ENCODE assay signal across 21 mouse cellular contexts in the genomic region with DNA sequence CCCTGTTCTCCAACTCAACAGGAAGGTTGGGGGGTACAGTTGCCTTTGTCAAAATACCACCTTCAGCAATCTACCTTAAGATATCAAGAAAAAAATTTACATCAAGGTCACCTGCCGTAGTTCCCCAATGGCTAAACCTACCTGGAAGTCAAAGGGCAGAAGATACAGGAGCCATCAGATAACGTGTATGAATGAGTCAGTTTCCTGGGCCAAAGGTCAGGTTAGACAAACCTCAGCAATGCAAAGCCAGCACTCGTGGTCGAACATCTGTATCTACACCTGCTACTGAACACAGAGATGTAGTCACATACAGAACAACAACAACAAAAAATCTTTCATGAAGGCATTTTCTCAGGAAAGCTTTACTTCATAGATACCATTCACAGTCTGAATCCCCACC.
A peak's percentile ranks its signal among the peaks of the same experiment; 100 is the strongest.
DNase-seq lines count a peak whose midpoint lies in the region; ATAC-seq and TF ChIP-seq lines count a peak whose summit lies in the region.
"Had no signal": no experiment of that assay in that cellular context is flagged by ENCODE, and none has a peak within 500 bp of the region (broad histone marks: within the 10 kb centered on the region; RNA-seq: fewer than 3 reads in every experiment).

No protein-coding gene starts in this region.

- H3K27ac ChIP-seq in liver, postnatal 0 days (ENCODE audit: low read depth): no peak overlapping the region
- no peak overlapping the region for H3K27ac ChIP-seq in intestine, embryonic 15.5 days
- peak overlapping the region; percentile 71 for H3K27ac ChIP-seq in intestine, postnatal 0 days (ENCODE audit: low read depth, low read length)
- H3K27ac ChIP-seq: embryonic facial prominence, embryonic 10.5 days; embryonic facial prominence, embryonic 12.5 days; forebrain, embryonic 13.5 days; forebrain, embryonic 15.5 days had no signal

- intact Hi-C loops in left cerebral cortex, postnatal 14 days (cut with DNase I): no loop called here

- 50% methylated on average over 4 of the region's 4 CpGs for WGBS in liver, postnatal 0 days (ENCODE audit: insufficient replicate concordance)
- WGBS in intestine, embryonic 15.5 days: 56% methylated on average over 4 of the region's 4 CpGs
- 32% methylated on average over 4 of the region's 4 CpGs for WGBS in intestine, postnatal 0 days

- TF ChIP-seq CTCF in liver, postnatal 0 days (IDR thresholded peaks at IDR 0.05; ENCODE audit: low read depth): no peak
- no peak for TF ChIP-seq CTCF in intestine, postnatal 0 days (IDR thresholded peaks at IDR 0.05; ENCODE audit: low read depth)

- ATAC-seq in liver, postnatal 0 days: 0 out of 2 replicates have a peak, but pooled peaks have one; percentile 31
- ATAC-seq in intestine, embryonic 15.5 days: peak; percentile 51; the same call in 1 of the 2 replicates
- peak; percentile 77 for ATAC-seq in intestine, postnatal 0 days
- ATAC-seq: forebrain, embryonic 13.5 days; forebrain, embryonic 15.5 days had no signal

- no peaks in the 10 kb centered on the region for H3K9me3 ChIP-seq in liver, postnatal 0 days (ENCODE audit: low read length)
- H3K9me3 ChIP-seq in intestine, embryonic 15.5 days: no peaks in the 10 kb centered on the region
- no peaks in the 10 kb centered on the region for H3K9me3 ChIP-seq in intestine, postnatal 0 days (ENCODE audit: control insufficient read depth)
- H3K9me3 ChIP-seq: embryonic facial prominence, embryonic 10.5 days; embryonic facial prominence, embryonic 12.5 days; forebrain, embryonic 13.5 days; forebrain, embryonic 15.5 days had no signal

- H3K4me1 ChIP-seq in liver, postnatal 0 days (ENCODE audit: insufficient read depth): no peaks in the 10 kb centered on the region
- H3K4me1 ChIP-seq in intestine, embryonic 15.5 days (replicated peaks): no peaks in the 10 kb centered on the region
- peaks cover 8% of the 10 kb centered on the region; the same call in 1 of the 2 replicates for H3K4me1 ChIP-seq in intestine, postnatal 0 days (replicated peaks; ENCODE audit: control insufficient read depth, insufficient read depth, low read length)
- H3K4me1 ChIP-seq: embryonic facial prominence, embryonic 10.5 days; embryonic facial prominence, embryonic 12.5 days; forebrain, embryonic 13.5 days; forebrain, embryonic 15.5 days had no signal

- no peak overlapping the region for H3K9ac ChIP-seq in liver, postnatal 0 days (replicated peaks)
- no peak overlapping the region for H3K9ac ChIP-seq in intestine, embryonic 15.5 days
- H3K9ac ChIP-seq in intestine, postnatal 0 days (ENCODE audit: low read depth, low read length): no peak overlapping the region
- H3K9ac ChIP-seq: embryonic facial prominence, embryonic 12.5 days; forebrain, embryonic 13.5 days; forebrain, embryonic 15.5 days had no signal

- DNase-seq in liver, postnatal 0 days: no peak
- DNase-seq in liver: no peak
- peak; percentile 48 for DNase-seq in yolk sac, embryonic 10.5 days (ENCODE audit: low spot score)
- DNase-seq in layer of hippocampus, postnatal 25 days (ENCODE audit: extremely low spot score in 1 of 2, low spot score in 1 of 2): no peak
- no peak for DNase-seq in left cerebral cortex, postnatal 14 days (ENCODE audit: low spot score in 2 of 2)
- DNase-seq in neural tube, embryonic 10.5 days (ENCODE audit: extremely low spot score, low spot score): no peak
- DNase-seq: adrenal gland, adult 2 months; adrenal gland, postnatal 10 days; adrenal gland, postnatal 25 days; B cell, adult 2 months; cerebellum, adult 11 months; cerebellum, adult 18-20 months; cerebellum, adult 8-10 months; cerebellum, adult 9-11 months; cerebellum, postnatal 25 days had no signal

- H3K36me3 ChIP-seq in liver, postnatal 0 days (replicated peaks; ENCODE audit: insufficient read depth, low read length): no peaks in the 10 kb centered on the region
- no peaks in the 10 kb centered on the region for H3K36me3 ChIP-seq in intestine, embryonic 15.5 days
- no peaks in the 10 kb centered on the region for H3K36me3 ChIP-seq in intestine, postnatal 0 days (ENCODE audit: control insufficient read depth, insufficient read depth)
- H3K36me3 ChIP-seq: embryonic facial prominence, embryonic 10.5 days; embryonic facial prominence, embryonic 12.5 days; forebrain, embryonic 15.5 days had no signal

- no peak overlapping the region for H3K4me3 ChIP-seq in liver, postnatal 0 days (ENCODE audit: low read depth, low read length)
- H3K4me3 ChIP-seq in intestine, embryonic 15.5 days (replicated peaks): no peak overlapping the region
- H3K4me3 ChIP-seq in intestine, postnatal 0 days (ENCODE audit: low read depth, low read length): no peak overlapping the region
- H3K4me3 ChIP-seq: embryonic facial prominence, embryonic 10.5 days; embryonic facial prominence, embryonic 12.5 days; forebrain, embryonic 13.5 days; forebrain, embryonic 15.5 days had no signal

- H3K27me3 ChIP-seq in liver, postnatal 0 days (ENCODE audit: insufficient read depth, low read length): no peaks in the 10 kb centered on the region
- H3K27me3 ChIP-seq in intestine, embryonic 15.5 days (replicated peaks): no peaks in the 10 kb centered on the region
- H3K27me3 ChIP-seq in intestine, postnatal 0 days (replicated peaks; ENCODE audit: control insufficient read depth, insufficient read depth, low read length): no peaks in the 10 kb centered on the region
- H3K27me3 ChIP-seq: embryonic facial prominence, embryonic 12.5 days; forebrain, embryonic 13.5 days; forebrain, embryonic 15.5 days had no signal

- no peak for TF ChIP-seq EP300 in liver, postnatal 0 days (IDR thresholded peaks at IDR 0.05; ENCODE audit: low read depth)

- no peak overlapping the region for H3K4me2 ChIP-seq in liver, postnatal 0 days (ENCODE audit: low read depth, low read length)
- H3K4me2 ChIP-seq in intestine, embryonic 15.5 days (replicated peaks): no peak overlapping the region
- H3K4me2 ChIP-seq in intestine, postnatal 0 days (replicated peaks; ENCODE audit: low read depth): no peak overlapping the region
- H3K4me2 ChIP-seq: embryonic facial prominence, embryonic 12.5 days; forebrain, embryonic 13.5 days; forebrain, embryonic 15.5 days had no signal
